Mouse (Mus musculus): ENCODE data around the gene Ncs1. TPM values are rescaled to one million over a fixed set of nuclear protein-coding genes. Genes with fewer than 3 reads are reported as not detected.

The Ncs1 gene
- polyA plus RNA-seq, 1 experiment from 2014 or later = 108 TPM

Other genes with a start within 250 kb of the Ncs1 start
- gene Fnbp1, start 103.8 kb upstream of the Ncs1 start, polyA plus RNA-seq (2016; fragmentation: Nextera tagmentation; extraction: Ambion mirVana) = 17.7 and 20.3 TPM in 2 replicates
- gene Gpr107, start 93.5 kb upstream of the Ncs1 start, polyA plus RNA-seq (2016; fragmentation: Nextera tagmentation; extraction: Ambion mirVana) = 38.4 and 38.8 TPM in 2 replicates
- gene Hmcn2, start 68.6 kb downstream of the Ncs1 start, polyA plus RNA-seq (2016; fragmentation: Nextera tagmentation; extraction: Ambion mirVana) = 0.15 TPM in 2 replicates
- gene Ass1, start 224.4 kb downstream of the Ncs1 start, polyA plus RNA-seq (2016; fragmentation: Nextera tagmentation; extraction: Ambion mirVana) = 27.3 and 33.0 TPM in 2 replicates